Mouse (Mus musculus) layer of hippocampus, adult 2 months (tissue): ENCODE results near the gene Olfr52. TPM values are rescaled to one million over a fixed set of nuclear protein-coding genes. Genes with fewer than 3 reads are reported as not detected.
"Not testable (repeated sequence)": the region's sequence is repeated elsewhere in the genome, so short reads cannot be mapped to it uniquely, and the experiment has no call there.

Experiments used
- DNase-seq, 2 experiments: peaks; one replicate each; pipeline ENCODE4 v3.0.0; 2022; ENCODE audit warnings: low spot score in 2 of 2
- H3K27ac ChIP-seq: fragments of 200-600 bp; 2 replicates; pipeline ENCODE4 v1.8.1; 2022
- H3K4me3 ChIP-seq: fragments of 200-600 bp; 2 replicates; pipeline ENCODE4 v1.8.1; 2022; ENCODE audit warnings: mild to moderate bottlenecking
- CTCF ChIP-seq: fragments of 200-600 bp; conservative IDR thresholded peaks from 2 replicates; pipeline ENCODE4 v1.8.1; 2022; ENCODE audit warnings: antibody characterized with exemption, mild to moderate bottlenecking, moderate library complexity
- long read RNA-seq, 2 experiments: library from polyadenylated mRNA; stranded (forward); transcript quantifications; one replicate each; pipeline ENCODE4 v2.0.0; 2021; ENCODE audit warnings: borderline mapping rate in 2 of 2
- total RNA-seq, 2 experiments: library from RNA; stranded (reverse); gene quantifications; 2 replicates each; pipeline ENCODE4 v1.2.3; 2021

Olfr52 gene
- not detected for total RNA-seq
- long read RNA-seq, experiment 1, result 0 reads
- long read RNA-seq, experiment 2, result 0 reads

DNA sequence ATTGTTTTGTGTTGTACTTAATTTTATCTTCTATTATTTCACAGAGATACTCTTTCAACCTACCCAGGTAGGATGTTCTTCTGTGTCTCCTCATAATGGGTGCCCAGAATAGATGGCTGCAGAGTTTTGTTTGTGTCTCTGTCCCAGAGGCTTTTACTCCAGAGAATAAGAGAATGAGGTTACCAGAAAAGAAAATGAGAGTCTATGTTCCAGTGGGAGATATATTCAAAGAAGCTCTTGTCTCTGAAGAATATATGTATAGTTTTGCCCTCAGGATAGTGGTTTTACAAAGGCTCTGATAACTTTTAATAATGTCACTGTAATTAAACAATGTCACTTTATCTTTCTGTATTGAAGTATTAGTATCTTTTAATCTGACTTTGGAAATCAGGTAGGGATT lies at the start of gene Olfr52:
Gene Olfr52 (minus strand): TSS at position 101 of the 400 bp plus-strand sequence.
- no peak within 1 kb of the TSS for H3K27ac ChIP-seq
- no peak for DNase-seq
- no peak for TF ChIP-seq CTCF
- H3K4me3 ChIP-seq, result no peak within 1 kb of the TSS

DNA sequence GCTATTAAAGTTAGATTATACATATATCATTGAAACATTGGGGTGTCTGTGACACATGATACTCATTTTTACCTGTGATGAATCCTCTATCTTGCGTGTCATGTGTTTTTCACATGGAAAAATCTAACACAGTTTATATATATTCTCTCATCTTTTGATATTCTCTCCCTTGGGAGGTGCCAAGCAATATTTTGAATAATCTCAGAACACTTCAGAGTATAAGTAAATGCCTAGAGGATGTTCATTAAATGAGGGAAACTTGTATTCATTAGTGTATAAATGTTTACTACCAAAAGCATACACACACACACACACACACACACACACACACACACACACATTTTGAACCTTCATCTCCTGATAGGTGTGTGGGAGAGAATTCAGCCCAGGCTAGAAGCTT lies 45.8 kb upstream of the Olfr52 start, which contains the start of gene Olfr1047:
Gene Olfr1047 (minus strand): TSS at position 101 of the 400 bp plus-strand sequence.
- no peak for TF ChIP-seq CTCF
- no peak for DNase-seq
- H3K4me3 ChIP-seq, result no peak within 1 kb of the TSS
- no peak within 1 kb of the TSS for H3K27ac ChIP-seq

GRCm38 (mm10) chr2:86219214-86219613 lies 33.7 kb upstream of the Olfr52 start, which contains the start of gene Olfr1046:
Gene Olfr1046 (minus strand): TSS chr2:86219314.
- no peak for TF ChIP-seq CTCF
- H3K4me3 ChIP-seq, result no peak within 1 kb of the TSS
- DNase-seq, result no peak
- H3K27ac ChIP-seq, result no peak within 1 kb of the TSS

- no peak for DNase-seq
- no peak for TF ChIP-seq CTCF
- no peak within 1 kb of the TSS for H3K4me3 ChIP-seq
- H3K27ac ChIP-seq, result no peak within 1 kb of the TSS
Measured at GRCm38 (mm10) chr2:86202909-86203308, 17.4 kb upstream of the Olfr52 start, which contains the start of gene Olfr1045. Gene Olfr1045 (minus strand): TSS chr2:86203009.

- Histone ChIP-seq H3K4me3 (no peak overlapping the region), H3K27ac (no peak overlapping the region)
- no peak for DNase-seq
- no peak for TF ChIP-seq CTCF
Measured at GRCm38 (mm10) chr2:86195863-86196262, 10.4 kb upstream of the Olfr52 start.

DNA sequence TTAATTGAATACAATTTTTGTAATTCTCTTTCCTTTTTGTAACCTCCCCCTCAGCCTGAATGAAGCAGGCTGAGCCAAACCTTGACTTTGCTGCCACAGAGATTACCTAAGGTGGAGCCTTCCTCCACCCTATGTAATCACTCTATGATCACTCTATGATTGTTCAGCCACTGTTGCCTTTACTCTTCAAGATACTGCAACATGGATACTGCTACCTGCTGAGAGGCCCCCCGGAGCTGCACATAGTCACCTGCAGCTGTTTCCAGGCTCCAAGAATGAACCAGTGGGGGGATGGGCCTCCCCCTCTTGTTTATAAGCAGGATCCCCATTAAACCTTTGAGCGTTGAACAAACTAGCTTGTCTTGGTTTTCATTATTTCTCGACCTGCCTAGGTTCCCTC lies 5.5 kb downstream of the Olfr52 start:
- Histone ChIP-seq H3K4me3 (no peak overlapping the region), H3K27ac (no peak overlapping the region)
- no peak for DNase-seq
- TF ChIP-seq CTCF, result no peak

DNA sequence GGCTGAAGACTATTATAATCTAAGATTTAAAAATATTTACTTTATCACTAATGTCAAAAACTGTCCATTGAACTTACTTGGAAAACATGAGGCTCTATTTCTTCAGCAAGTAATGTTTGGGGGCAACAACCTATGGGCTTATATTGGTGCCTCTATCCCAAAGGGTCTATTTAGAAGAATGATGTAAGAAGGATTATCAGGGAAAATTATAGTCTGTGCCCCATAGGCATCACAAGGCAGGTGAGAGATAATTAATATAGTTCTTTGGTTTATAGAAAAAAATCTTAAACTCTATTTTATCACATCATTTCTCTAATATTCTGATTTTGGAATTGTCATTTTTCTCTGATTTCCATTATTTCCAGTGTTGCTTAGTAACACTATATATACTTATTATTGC lies 7.8 kb downstream of the Olfr52 start, which contains the start of gene Olfr1044:
Gene Olfr1044 (minus strand): TSS at position 101 of the 400 bp plus-strand sequence.
- DNase-seq, result no peak
- Histone ChIP-seq H3K4me3 (no peak within 1 kb of the TSS), H3K27ac (no peak within 1 kb of the TSS)
- no peak for TF ChIP-seq CTCF

- DNase-seq, result not testable (repeated sequence)
Measured at GRCm38 (mm10) chr2:86175422-86175821, 10.1 kb downstream of the Olfr52 start.

DNA sequence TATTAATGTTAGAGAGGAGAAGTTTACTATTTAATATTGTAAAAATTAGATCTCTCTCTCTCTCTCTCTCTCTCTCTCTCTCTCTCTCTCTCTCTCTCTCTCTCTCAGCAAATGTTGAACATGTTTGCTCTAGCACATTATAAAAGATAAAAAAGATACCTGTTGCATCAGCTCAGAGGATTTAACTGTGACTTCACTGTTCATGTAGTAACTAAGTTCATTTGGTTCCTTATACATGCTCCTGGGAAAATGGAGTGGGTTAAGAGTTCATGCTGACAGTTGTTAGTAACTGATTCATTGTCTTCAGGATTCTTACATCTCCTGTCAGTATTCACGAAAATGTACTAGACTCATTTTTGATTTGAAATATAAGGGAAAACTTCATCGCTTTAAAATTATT lies 18.1 kb downstream of the Olfr52 start, which contains the start of gene Olfr1043:
Gene Olfr1043 (minus strand): TSS at position 101 of the 400 bp plus-strand sequence.
- no peak for DNase-seq
- no peak within 1 kb of the TSS for H3K4me3 ChIP-seq
- no peak for TF ChIP-seq CTCF
- no peak within 1 kb of the TSS for H3K27ac ChIP-seq

More at GRCm38 (mm10) chr2:86175422-86175821, 10.1 kb downstream of the Olfr52 start:
- H3K4me3 ChIP-seq, H3K27ac ChIP-seq: not testable (repeated sequence)

DNA sequence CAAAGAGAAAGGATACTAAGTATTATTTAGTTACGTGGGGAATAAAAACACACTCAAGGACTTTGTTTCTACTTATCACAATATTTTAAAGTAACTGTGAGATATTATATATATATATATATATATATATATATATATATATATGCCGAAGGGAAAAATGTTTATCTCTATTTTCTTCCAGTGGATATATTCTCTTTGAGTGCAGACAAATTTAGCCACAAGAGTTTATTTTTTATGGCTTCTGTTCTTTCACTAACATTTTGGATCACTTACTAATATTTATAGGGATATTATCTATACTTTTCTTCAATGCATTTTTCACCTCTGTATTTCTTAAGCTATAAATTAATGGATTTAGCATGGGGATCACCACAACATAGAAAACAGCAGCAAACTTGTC lies 23.7 kb downstream of the Olfr52 start, which contains the start of gene Olfr1042:
Gene Olfr1042 (minus strand): TSS at position 101 of the 400 bp plus-strand sequence.
- Histone ChIP-seq H3K4me3 (no peak within 1 kb of the TSS), H3K27ac (no peak within 1 kb of the TSS)
- TF ChIP-seq CTCF, result no peak
- DNase-seq, result no peak

- no peak for TF ChIP-seq CTCF
- no peak within 1 kb of the TSS for H3K27ac ChIP-seq
- DNase-seq, result no peak
- H3K4me3 ChIP-seq, result no peak within 1 kb of the TSS
Measured at GRCm38 (mm10) chr2:86146632-86147031, 38.9 kb downstream of the Olfr52 start, which contains the start of gene Olfr1040. Gene Olfr1040 (minus strand): TSS chr2:86146732.

- no peak for TF ChIP-seq CTCF
- Histone ChIP-seq H3K27ac (no peak within 1 kb of the TSS), H3K4me3 (no peak within 1 kb of the TSS)
- no peak for DNase-seq
Measured at GRCm38 (mm10) chr2:86135828-86136227, 49.7 kb downstream of the Olfr52 start, which contains the start of gene Olfr1039. Gene Olfr1039 (minus strand): TSS chr2:86135928.

Other genes starting within 250 kb of the Olfr52 start
- under 1 TPM in 1 of 2 experiments, not detected in 1; 0.10 TPM for gene Olfr1028, start 235.2 kb downstream of the Olfr52 start, total RNA-seq
- gene Olfr1029, start 211.8 kb downstream of the Olfr52 start, total RNA-seq, result not detected
- not detected for gene Olfr1030, start 206.4 kb downstream of the Olfr52 start, total RNA-seq
- not detected for gene Olfr1031, start 195.4 kb downstream of the Olfr52 start, total RNA-seq
- gene Olfr1032, start 180.1 kb downstream of the Olfr52 start, total RNA-seq, result not detected
- gene Olfr1033, start 165.1 kb downstream of the Olfr52 start, total RNA-seq, result not detected
- not detected for gene Olfr1034, start 139.8 kb downstream of the Olfr52 start, total RNA-seq
- gene Olfr1036, start 111.7 kb downstream of the Olfr52 start, total RNA-seq, result not detected
- gene Olfr1037, start 98.3 kb downstream of the Olfr52 start, total RNA-seq, result not detected
- not detected for gene Olfr1039, start 49.8 kb downstream of the Olfr52 start, total RNA-seq
- not detected for gene Olfr1040, start 39.0 kb downstream of the Olfr52 start, total RNA-seq
- gene Olfr1042, start 23.8 kb downstream of the Olfr52 start, total RNA-seq, result not detected
- not detected for gene Olfr1043, start 18.2 kb downstream of the Olfr52 start, total RNA-seq
- gene Olfr1044, start 7.9 kb downstream of the Olfr52 start, total RNA-seq, result not detected
- gene Olfr1045, start 17.3 kb upstream of the Olfr52 start, total RNA-seq, result not detected
- gene Olfr1046, start 33.6 kb upstream of the Olfr52 start, total RNA-seq, result not detected
- gene Olfr1047, start 45.7 kb upstream of the Olfr52 start, total RNA-seq, result not detected
- gene Olfr1048, start 54.6 kb upstream of the Olfr52 start, total RNA-seq, result not detected
- gene Olfr1049, start 72.6 kb upstream of the Olfr52 start, total RNA-seq, result not detected
- not detected for gene Olfr1051, start 93.4 kb upstream of the Olfr52 start, total RNA-seq
- not detected for gene Olfr1052, start 106.8 kb upstream of the Olfr52 start, total RNA-seq
- gene Olfr1053, start 129.6 kb upstream of the Olfr52 start, total RNA-seq, result not detected
- gene Olfr1054, start 149.8 kb upstream of the Olfr52 start, total RNA-seq, result not detected
- not detected for gene Olfr1055, start 164.6 kb upstream of the Olfr52 start, total RNA-seq
- gene Olfr1056, start 176.8 kb upstream of the Olfr52 start, total RNA-seq, result not detected
- gene Olfr1057, start 192.7 kb upstream of the Olfr52 start, total RNA-seq, result not detected
- gene Olfr1058, start 202.9 kb upstream of the Olfr52 start, total RNA-seq, result not detected
- gene Olfr1061, start 228.4 kb upstream of the Olfr52 start, total RNA-seq, result not detected
- gene Olfr1062, start 241.1 kb upstream of the Olfr52 start, total RNA-seq, result not detected